Comparison of ENCODE assay signal across 22 mouse cellular contexts in the genomic region with DNA sequence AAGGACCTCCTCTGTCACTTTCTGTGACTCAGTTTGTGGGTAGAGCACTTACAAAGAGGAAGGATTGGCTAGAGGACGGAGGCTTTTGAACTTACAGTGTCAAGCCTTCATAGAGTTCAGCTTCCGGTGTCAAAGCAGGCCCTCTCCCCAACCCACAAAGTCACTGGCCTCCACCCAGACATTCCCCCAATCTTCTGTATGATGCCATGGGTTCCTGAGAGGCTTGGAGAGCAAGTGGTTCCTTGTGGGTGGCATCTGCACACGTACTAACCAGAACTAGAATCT. TPM values are rescaled to one million over a fixed set of nuclear protein-coding genes. Genes with fewer than 3 reads are reported as not detected.
A peak's percentile ranks its signal among the peaks of the same experiment; 100 is the strongest.
DNase-seq lines count a peak whose midpoint lies in the region; ATAC-seq and TF ChIP-seq lines count a peak whose summit lies in the region.
"Had no signal": no experiment of that assay in that cellular context is flagged by ENCODE, and none has a peak within 500 bp of the region (broad histone marks: within the 10 kb centered on the region; RNA-seq: fewer than 3 reads in every experiment).

No protein-coding gene starts in this region.

- ATAC-seq in liver, embryonic 12.5 days, result no peak
- peak; percentile 64 for ATAC-seq in megakaryocyte progenitor cell, adult 5-6 weeks (replicated peaks; ENCODE audit: poor library complexity)
- ATAC-seq in stomach, postnatal 0 days (ENCODE audit: low FRiP score, low TSS enrichment), result no peak
- ATAC-seq: forebrain, embryonic 16.5 days; hindbrain, postnatal 0 days had no signal

- no peak overlapping the region for H3K4me3 ChIP-seq in liver, embryonic 12.5 days
- no peak overlapping the region for H3K4me3 ChIP-seq in stomach, postnatal 0 days (ENCODE audit: low read depth, low read length)
- H3K4me3 ChIP-seq: embryonic facial prominence, embryonic 13.5 days; heart, embryonic 13.5 days; layer of hippocampus, adult 2 months; limb, embryonic 15.5 days; midbrain, embryonic 10.5 days; neural tube, embryonic 12.5 days had no signal

- no peak for TF ChIP-seq EP300 in stomach, postnatal 0 days (optimal IDR thresholded peaks at IDR 0.05)

- TF ChIP-seq CTCF in stomach, postnatal 0 days (IDR thresholded peaks at IDR 0.05; ENCODE audit: low read depth), result no peak

- H3K27ac ChIP-seq in liver, embryonic 12.5 days, result peak overlapping the region; percentile 84
- H3K27ac ChIP-seq in stomach, postnatal 0 days (replicated peaks), result no peak overlapping the region
- H3K27ac ChIP-seq: embryonic facial prominence, embryonic 13.5 days; heart, embryonic 13.5 days; hindbrain, postnatal 0 days; layer of hippocampus, adult 2 months; limb, embryonic 15.5 days; midbrain, embryonic 10.5 days; neural tube, embryonic 12.5 days had no signal

- peak overlapping the region; percentile 45 for H3K4me2 ChIP-seq in liver, embryonic 12.5 days
- no peak overlapping the region for H3K4me2 ChIP-seq in stomach, postnatal 0 days (replicated peaks; ENCODE audit: low read depth)
- H3K4me2 ChIP-seq: embryonic facial prominence, embryonic 13.5 days; heart, embryonic 13.5 days; limb, embryonic 15.5 days; neural tube, embryonic 12.5 days had no signal

- H3K27me3 ChIP-seq in liver, embryonic 12.5 days (replicated peaks), result no peaks in the 10 kb centered on the region
- no peaks in the 10 kb centered on the region for H3K27me3 ChIP-seq in stomach, postnatal 0 days (ENCODE audit: control insufficient read depth, insufficient read depth, low read length)
- H3K27me3 ChIP-seq: heart, embryonic 13.5 days; limb, embryonic 15.5 days; neural tube, embryonic 12.5 days had no signal

- H3K36me3 ChIP-seq in liver, embryonic 12.5 days, result no peaks in the 10 kb centered on the region
- H3K36me3 ChIP-seq in stomach, postnatal 0 days (ENCODE audit: control insufficient read depth, insufficient read depth, low read length), result no peaks in the 10 kb centered on the region
- H3K36me3 ChIP-seq: embryonic facial prominence, embryonic 13.5 days; heart, embryonic 13.5 days; limb, embryonic 15.5 days; midbrain, embryonic 10.5 days; neural tube, embryonic 12.5 days had no signal

- 43% methylated on average over 3 of the region's 3 CpGs for WGBS in liver, embryonic 12.5 days (ENCODE audit: insufficient replicate concordance)
- 72% methylated on average over 3 of the region's 3 CpGs for WGBS in stomach, postnatal 0 days

- H3K9ac ChIP-seq in liver, embryonic 12.5 days, result 0 out of 2 replicates have a peak overlapping the region, but pooled peaks have one; percentile 3
- H3K9ac ChIP-seq in stomach, postnatal 0 days (ENCODE audit: low read length), result no peak overlapping the region
- H3K9ac ChIP-seq: embryonic facial prominence, embryonic 13.5 days; heart, embryonic 13.5 days; limb, embryonic 15.5 days; neural tube, embryonic 12.5 days had no signal

- DNase-seq in CD4-positive, CD25-positive, alpha-beta regulatory T cell, adult 2 months (ENCODE audit: low read depth, low spot score), result peak; percentile 41
- DNase-seq in T-cell, adult 2 months (ENCODE audit: low spot score), result peak; percentile 32
- no peak for DNase-seq in layer of hippocampus, postnatal 14 days (ENCODE audit: low spot score in 2 of 2)
- no peak for DNase-seq in stomach, postnatal 0 days (ENCODE audit: low spot score)
- no peak for DNase-seq in urinary bladder, postnatal 4 days (ENCODE audit: low spot score in 2 of 2)
- DNase-seq in urinary bladder, postnatal 25 days (ENCODE audit: low spot score), result no peak
- DNase-seq: cerebellum, adult 9-11 months; heart, postnatal 36 days; kidney, adult 2 months; kidney, postnatal 10 days; lung, postnatal 14 days; thymus, postnatal 36 days had no signal

- H3K9me3 ChIP-seq in liver, embryonic 12.5 days (replicated peaks), result no peaks in the 10 kb centered on the region
- H3K9me3 ChIP-seq in stomach, postnatal 0 days (ENCODE audit: control insufficient read depth, low read length), result no peaks in the 10 kb centered on the region
- H3K9me3 ChIP-seq: embryonic facial prominence, embryonic 13.5 days; heart, embryonic 13.5 days; limb, embryonic 15.5 days; midbrain, embryonic 10.5 days; neural tube, embryonic 12.5 days had no signal

- H3K4me1 ChIP-seq in liver, embryonic 12.5 days, result peaks cover 58% of the 10 kb centered on the region
- no peaks in the 10 kb centered on the region for H3K4me1 ChIP-seq in stomach, postnatal 0 days (replicated peaks; ENCODE audit: control insufficient read depth, insufficient read depth)
- H3K4me1 ChIP-seq: limb, embryonic 15.5 days; midbrain, embryonic 10.5 days; neural tube, embryonic 12.5 days had no signal

RNA-seq across cellular contexts. Expression of a gene that starts 7.9 kb away (rescaled TPM):
- 107 and 109 TPM in 2 replicates for polyA plus RNA-seq in liver, embryonic 12.5 days (2016; fragmentation: Nextera tagmentation; extraction: Ambion mirVana)
- 69.7 and 75.2 TPM in 2 replicates for total RNA-seq in megakaryocyte progenitor cell, adult 5-6 weeks (2015)
- 33.9 and 36.8 TPM in 2 replicates for total RNA-seq in megakaryocyte progenitor cell, adult 5-6 weeks (2017)
- total RNA-seq in layer of hippocampus, postnatal 14 days (2021), result 100 to 1,000 TPM; 106 to 115 TPM
- 54.0 and 55.6 TPM in 2 replicates for polyA plus RNA-seq in stomach, postnatal 0 days (2015; fragmentation: Nextera tagmentation; extraction: Ambion mirVana)

Comparison
In these comparisons a context has a peak if more than half of its experiments do, and no peak if none do; other contexts are left out.
1. DNase-seq: peak in CD4-positive, CD25-positive, alpha-beta regulatory T cell, adult 2 months (single experiment) and T-cell, adult 2 months (single experiment); none in layer of hippocampus, postnatal 14 days (0 of 2), stomach, postnatal 0 days (single experiment), urinary bladder, postnatal 4 days (0 of 2) and urinary bladder, postnatal 25 days (single experiment).